Mouse (Mus musculus) erythroblast, embryonic 14.5 days (primary cell): ENCODE results near the gene Tnfrsf8. TPM values are rescaled to one million over a fixed set of nuclear protein-coding genes. Genes with fewer than 3 reads are reported as not detected.

Source experiments
- H3K27me3 ChIP-seq: 2 replicates; pipeline ENCODE4 v1.6.1; 2012; ENCODE audit warnings: inconsistent platforms; ENCODE audit not compliant: control insufficient read depth
- H3K36me3 ChIP-seq: 2 replicates; pipeline ENCODE4 v1.6.1; 2012; ENCODE audit warnings: mild to moderate bottlenecking, inconsistent platforms; ENCODE audit not compliant: control insufficient read depth
- H3K4me1 ChIP-seq: 2 replicates; pipeline ENCODE4 v1.6.1; 2012; ENCODE audit warnings: inconsistent platforms; ENCODE audit not compliant: control insufficient read depth
- H3K4me3 ChIP-seq: replicated peaks from 2 replicates; pipeline ENCODE3; 2012; ENCODE audit warnings: moderate library complexity, mild to moderate bottlenecking, inconsistent platforms
- H3K9me3 ChIP-seq: 2 replicates; pipeline ENCODE4 v1.6.1; 2012; ENCODE audit warnings: low read length, inconsistent platforms, mixed read lengths; ENCODE audit not compliant: control insufficient read depth
- GATA1 ChIP-seq: IDR thresholded peaks from 2 replicates; pipeline ENCODE4 v1.6.1; 2012; ENCODE audit warnings: low read length, inconsistent platforms, mixed read lengths
- TAL1 ChIP-seq: IDR thresholded peaks from 3 replicates; pipeline ENCODE4 v1.6.1; 2012; ENCODE audit warnings: low read length, inconsistent platforms, mixed read lengths
- polyA plus RNA-seq: library from polyadenylated mRNA; stranded (reverse); fragments of >175 nt; gene quantifications from 2 replicates; pipeline ENCODE4 v1.2.3, GENCODE M21; 2012

Gene Tnfrsf8
- polyA plus RNA-seq, 1 experiment = not detected

DNA sequence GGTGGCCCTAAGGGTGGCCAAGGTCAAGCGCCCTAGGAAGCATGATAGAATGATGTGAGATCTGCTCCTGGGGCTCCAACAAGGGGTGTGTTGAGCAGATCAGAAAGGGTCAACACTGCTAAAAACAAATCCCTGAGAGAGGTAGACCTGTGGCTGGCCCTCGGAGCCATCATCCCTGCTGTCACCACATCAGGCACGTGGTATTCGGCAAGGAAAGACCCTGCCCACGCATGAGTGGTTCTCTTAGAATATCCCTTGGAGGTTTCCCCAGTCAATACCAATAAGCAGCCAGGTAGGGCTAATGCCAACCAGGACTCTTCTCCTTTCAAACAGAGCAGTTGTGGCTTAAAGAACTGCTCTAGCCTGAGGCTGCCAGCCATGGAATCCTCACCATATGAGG lies 21.6 kb upstream of the Tnfrsf8 start:
- H3K27me3 ChIP-seq = no peaks in the 10 kb centered on the region
- no peak overlapping the region for H3K4me3 ChIP-seq
- no peaks in the 10 kb centered on the region for H3K9me3 ChIP-seq
- no peaks in the 10 kb centered on the region for H3K4me1 ChIP-seq
- no peaks in the 10 kb centered on the region for H3K36me3 ChIP-seq
- TF ChIP-seq GATA1 (no peak), TAL1 (no peak)

DNA sequence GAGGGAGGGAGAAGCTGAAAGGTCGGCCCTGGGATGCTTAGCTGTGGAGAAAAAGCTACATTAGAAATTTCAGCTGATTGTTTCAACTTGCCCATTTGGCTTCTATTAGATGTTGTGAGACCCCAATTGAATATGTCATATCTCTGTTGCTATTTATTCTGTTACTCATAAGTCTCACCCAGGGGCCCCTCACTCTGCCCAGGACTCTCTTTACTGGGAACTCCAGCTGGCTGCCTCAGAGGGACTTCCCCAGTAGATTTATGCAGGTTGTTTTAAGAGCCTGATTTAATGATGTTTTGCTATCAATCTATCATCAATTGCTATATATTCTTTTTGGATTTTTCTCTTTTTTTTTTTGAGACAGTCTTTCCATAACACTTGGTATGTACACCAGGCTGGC lies 21.1 kb upstream of the Tnfrsf8 start:
- no peak for TF ChIP-seq TAL1
- no peak for TF ChIP-seq GATA1
- Histone ChIP-seq H3K4me1 (no peaks in the 10 kb centered on the region), H3K4me3 (no peak overlapping the region), H3K9me3 (no peaks in the 10 kb centered on the region), H3K36me3 (no peaks in the 10 kb centered on the region), H3K27me3 (no peaks in the 10 kb centered on the region)

DNA sequence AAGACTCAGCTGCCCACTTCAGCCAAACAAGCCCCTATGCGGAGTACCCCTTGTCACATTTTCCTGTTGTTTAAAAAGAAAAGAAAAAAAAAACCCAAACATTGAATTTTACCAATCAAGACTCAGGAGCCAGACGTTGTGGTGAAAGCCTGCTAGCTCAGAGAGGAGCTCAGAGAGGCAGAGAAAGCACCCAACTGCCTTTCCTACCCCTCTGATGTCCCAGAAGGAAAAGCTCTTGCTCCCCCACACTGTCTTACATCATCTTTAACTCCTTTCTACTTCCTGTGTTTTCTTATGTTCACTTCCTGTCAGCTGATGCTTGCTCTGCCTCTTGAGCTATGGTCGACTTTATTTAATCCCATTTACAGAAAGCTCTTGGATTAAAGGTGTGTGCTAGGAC lies 8.7 kb upstream of the Tnfrsf8 start:
- Histone ChIP-seq H3K4me1 (no peaks in the 10 kb centered on the region), H3K27me3 (no peaks in the 10 kb centered on the region), H3K36me3 (no peaks in the 10 kb centered on the region), H3K4me3 (no peak overlapping the region), H3K9me3 (no peaks in the 10 kb centered on the region)
- TF ChIP-seq TAL1 (no peak), GATA1 (no peak)

DNA sequence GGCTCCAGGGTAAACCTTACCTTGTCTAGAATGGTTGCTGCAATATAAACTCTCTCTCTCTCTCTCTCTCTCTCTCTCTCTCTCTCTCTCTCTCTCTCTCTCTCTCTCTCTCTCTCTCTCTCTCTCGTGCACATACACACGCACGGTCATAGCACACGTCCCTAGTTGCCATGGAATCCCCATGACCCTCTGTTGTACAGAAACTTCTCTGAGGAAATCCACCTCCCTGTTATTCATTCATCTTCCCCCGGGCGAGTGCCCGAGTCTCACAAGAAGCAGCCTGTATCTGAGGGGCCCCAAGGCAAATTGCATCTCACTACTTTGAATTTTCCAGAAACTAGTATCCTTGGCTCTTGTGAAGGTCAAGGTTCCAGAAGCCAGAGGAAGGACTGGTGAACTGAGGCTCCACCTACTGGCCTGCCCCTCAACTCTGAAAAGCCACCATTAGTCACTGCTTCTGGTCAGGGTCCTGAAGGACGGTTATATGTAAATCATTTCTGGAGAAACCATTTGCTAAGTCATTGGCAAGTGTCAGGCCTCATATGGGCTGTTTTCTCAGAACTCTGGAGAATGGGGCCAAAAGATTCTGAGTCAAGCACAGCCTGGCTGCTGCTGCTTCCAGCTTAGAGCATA lies 8.1 kb upstream of the Tnfrsf8 start:
- TF ChIP-seq TAL1 (no peak), GATA1 (no peak)
- no peaks in the 10 kb centered on the region for H3K9me3 ChIP-seq
- H3K36me3 ChIP-seq = no peaks in the 10 kb centered on the region

DNA sequence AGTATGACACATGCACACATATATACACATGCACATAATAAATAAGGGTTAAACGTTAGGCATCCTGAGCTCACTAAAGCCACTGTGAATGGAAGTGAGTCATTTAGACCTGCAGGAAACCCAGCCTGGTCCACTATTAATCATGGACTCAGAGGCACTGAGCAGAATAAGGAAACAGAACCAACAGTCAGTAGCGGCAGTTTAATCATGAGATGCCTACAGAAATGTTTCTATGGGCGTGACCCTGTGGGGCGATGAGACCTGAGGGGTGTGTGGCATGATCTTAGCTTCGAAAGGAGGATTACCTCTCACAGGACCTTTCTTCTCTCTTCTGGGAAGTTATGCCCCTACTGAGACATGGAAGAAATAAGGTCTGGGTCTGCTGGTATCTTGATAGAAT lies 7.2 kb upstream of the Tnfrsf8 start:
- Histone ChIP-seq H3K4me3 (no peak overlapping the region), H3K36me3 (no peaks in the 10 kb centered on the region), H3K27me3 (no peaks in the 10 kb centered on the region), H3K9me3 (no peaks in the 10 kb centered on the region), H3K4me1 (no peaks in the 10 kb centered on the region)
- no peak for TF ChIP-seq TAL1
- TF ChIP-seq GATA1 = no peak

More for the DNA sequence above, 8.1 kb upstream of the Tnfrsf8 start:
- H3K4me1 ChIP-seq = no peaks in the 10 kb centered on the region
- H3K4me3 ChIP-seq = no peak overlapping the region
- no peaks in the 10 kb centered on the region for H3K27me3 ChIP-seq

DNA sequence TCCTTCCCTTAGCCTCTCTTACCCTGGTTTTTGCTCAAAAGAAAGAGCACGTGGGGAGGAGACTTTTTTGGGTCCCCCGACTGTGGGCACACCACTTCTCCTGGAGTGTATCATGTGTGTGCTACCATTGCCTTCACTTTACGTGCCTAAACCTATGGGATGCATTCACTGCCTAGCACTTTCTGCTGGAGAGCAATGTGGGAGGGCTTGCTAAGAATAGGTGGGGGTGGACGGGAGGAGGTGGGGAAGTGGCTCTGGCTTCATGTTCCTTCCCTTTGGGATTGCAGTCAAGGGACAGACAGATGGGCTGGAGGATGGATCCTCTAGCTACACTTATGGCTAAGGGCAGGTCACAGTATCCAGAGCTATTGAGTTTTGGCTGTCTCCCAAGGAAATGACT lies 5.7 kb upstream of the Tnfrsf8 start:
- no peaks in the 10 kb centered on the region for H3K4me1 ChIP-seq
- peaks cover 2% of the 10 kb centered on the region; the same call in 1 of the 2 replicates for H3K27me3 ChIP-seq
- H3K9me3 ChIP-seq = no peaks in the 10 kb centered on the region
- no peak overlapping the region for H3K4me3 ChIP-seq
- TF ChIP-seq GATA1 (no peak), TAL1 (no peak)
- no peaks in the 10 kb centered on the region for H3K36me3 ChIP-seq

DNA sequence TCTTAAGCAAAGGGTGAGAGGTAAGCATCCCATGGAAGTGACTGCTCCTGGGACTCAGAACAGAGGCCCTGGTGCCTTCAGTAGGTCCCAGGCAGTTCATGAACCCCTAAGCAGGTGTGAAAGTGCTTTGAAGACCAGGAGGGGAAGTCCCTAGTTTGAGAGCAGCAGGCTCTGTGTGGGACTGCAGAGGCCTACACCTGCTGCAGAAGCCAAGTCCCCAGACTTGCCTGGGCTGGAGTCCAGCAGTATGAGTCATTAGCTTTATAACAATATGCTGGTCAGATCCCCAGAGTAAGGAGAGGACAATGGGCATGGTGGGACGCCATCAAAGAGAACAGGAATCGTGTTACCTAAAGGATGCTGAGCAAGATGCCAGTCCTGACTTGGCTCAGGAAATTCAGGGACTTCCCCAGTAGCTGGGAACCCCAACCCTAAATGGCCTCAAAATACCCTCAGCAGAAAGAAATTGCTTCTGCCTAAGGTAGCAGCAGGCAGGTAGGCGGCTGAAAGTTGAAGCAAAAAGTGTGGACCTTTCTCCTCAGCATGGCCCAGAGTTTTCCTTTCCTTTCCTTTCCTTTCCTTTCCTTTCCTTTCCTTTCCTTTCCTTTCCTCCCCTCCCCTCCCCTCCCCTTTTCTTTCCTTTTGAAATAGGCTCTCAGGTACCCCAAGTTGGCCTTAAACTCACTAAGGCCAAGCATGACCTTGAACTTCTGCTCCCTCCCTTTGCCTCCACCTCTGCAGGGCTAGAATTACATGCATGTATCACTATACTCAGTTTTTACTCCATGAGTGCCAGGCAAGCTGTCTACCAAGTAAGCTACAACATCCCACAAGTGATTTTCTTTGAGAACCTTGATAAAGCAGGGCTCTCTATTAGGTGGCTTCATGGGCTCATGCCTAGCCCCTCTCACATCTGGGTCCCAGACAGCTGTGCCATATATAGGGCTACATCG lies 4.6 kb upstream of the Tnfrsf8 start:
- TF ChIP-seq GATA1 (no peak), TAL1 (no peak)
- no peaks in the 10 kb centered on the region for H3K4me1 ChIP-seq
- no peak overlapping the region for H3K4me3 ChIP-seq
- no peaks in the 10 kb centered on the region for H3K36me3 ChIP-seq
- H3K27me3 ChIP-seq = peaks cover 11% of the 10 kb centered on the region
- no peaks in the 10 kb centered on the region for H3K9me3 ChIP-seq

DNA sequence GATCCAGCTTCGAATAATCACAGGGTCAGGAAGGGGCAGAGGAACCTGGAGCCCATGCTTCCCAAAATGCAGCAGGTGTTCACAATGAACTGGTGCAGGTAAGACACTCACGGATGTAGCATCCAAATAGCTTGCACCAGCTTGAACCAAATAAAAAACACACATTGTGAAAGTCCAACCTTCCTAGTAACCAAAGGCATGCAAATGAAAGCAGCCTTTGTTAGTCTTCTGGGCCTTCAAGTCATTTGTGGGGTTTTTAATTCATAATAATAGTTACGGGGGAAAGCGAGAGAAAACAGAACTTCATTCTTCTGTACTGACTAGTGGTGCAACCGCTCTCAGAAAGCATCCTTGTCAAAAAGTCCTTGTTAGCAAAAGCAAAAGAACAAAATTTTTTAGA lies 1.7 kb upstream of the Tnfrsf8 start:
- no peaks in the 10 kb centered on the region for H3K9me3 ChIP-seq

DNA sequence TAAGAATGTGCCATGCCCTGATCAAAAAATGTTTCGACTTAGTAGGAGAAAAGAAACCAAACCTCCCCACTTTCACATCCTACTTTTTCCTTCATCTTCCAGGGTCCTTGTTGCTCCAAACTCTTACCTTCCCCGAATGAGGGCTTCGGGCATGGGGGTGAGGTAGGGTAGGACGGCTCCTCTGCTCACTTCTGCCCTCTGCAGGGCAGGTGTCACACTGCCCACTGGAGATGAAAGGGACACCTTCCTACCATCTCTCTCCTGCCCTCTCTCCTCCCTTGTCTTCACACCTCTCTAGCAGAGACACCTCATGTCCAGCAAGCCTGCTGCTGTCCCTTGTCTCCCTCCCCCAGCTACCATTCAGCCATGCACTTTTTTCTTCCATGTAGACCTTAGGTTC lies 998 bp downstream of the Tnfrsf8 start:
- Histone ChIP-seq H3K36me3 (no peaks in the 10 kb centered on the region), H3K4me1 (no peaks in the 10 kb centered on the region), H3K9me3 (no peaks in the 10 kb centered on the region), H3K4me3 (no peak overlapping the region), H3K27me3 (peaks cover 14% of the 10 kb centered on the region)
- no peak for TF ChIP-seq TAL1
- no peak for TF ChIP-seq GATA1

More for the DNA sequence above, 1.7 kb upstream of the Tnfrsf8 start:
- H3K27me3 ChIP-seq = peaks cover 14% of the 10 kb centered on the region
- no peak overlapping the region for H3K4me3 ChIP-seq
- no peaks in the 10 kb centered on the region for H3K36me3 ChIP-seq
- H3K4me1 ChIP-seq = no peaks in the 10 kb centered on the region
- TF ChIP-seq GATA1 (no peak), TAL1 (no peak)
